Mouse (Mus musculus) brown adipose tissue, adult 24 weeks (tissue): ENCODE data around the gene Gm3476. TPM values are rescaled to one million over a fixed set of nuclear protein-coding genes. Genes with fewer than 3 reads are reported as not detected.
A peak's percentile ranks its signal among the peaks of the same experiment; 100 is the strongest.
"Not testable (repeated sequence)": the region's sequence is repeated elsewhere in the genome, so short reads cannot be mapped to it uniquely, and the experiment has no call there.

ENCODE experiments used
- H3K27ac ChIP-seq: fragments of 200-500 bp; replicated peaks from 2 replicates; pipeline ENCODE4 v1.5.1; 2012; ENCODE audit warnings: low read depth, mild to moderate bottlenecking, low read length
- H3K4me1 ChIP-seq: fragments of 200-500 bp; 2 replicates; pipeline ENCODE4 v1.6.1; 2012; ENCODE audit warnings: low read length, mixed read lengths; ENCODE audit not compliant: control insufficient read depth, insufficient read depth, insufficient read length
- H3K4me3 ChIP-seq: fragments of 200-500 bp; 2 replicates; pipeline ENCODE4 v1.5.1; 2012; ENCODE audit warnings: low read depth, mild to moderate bottlenecking, low read length, moderate library complexity; ENCODE audit not compliant: insufficient read depth
- polyA plus RNA-seq: library from polyadenylated mRNA; stranded (reverse); fragments of >200 nt; gene quantifications from 2 replicates; pipeline ENCODE4 v1.2.4, GENCODE M21; 2012; ENCODE audit not compliant: missing spikeins, insufficient read depth, insufficient read length

Gene Gm3476
- polyA plus RNA-seq, result not detected in 2 replicates

GRCm38 (mm10) chr14:6125707-6126106, at the start of gene Gm3476:
Gene Gm3476 (minus strand): TSS chr14:6125807.
- H3K4me3 ChIP-seq, H3K27ac ChIP-seq, H3K4me1 ChIP-seq: not testable (repeated sequence)

DNA sequence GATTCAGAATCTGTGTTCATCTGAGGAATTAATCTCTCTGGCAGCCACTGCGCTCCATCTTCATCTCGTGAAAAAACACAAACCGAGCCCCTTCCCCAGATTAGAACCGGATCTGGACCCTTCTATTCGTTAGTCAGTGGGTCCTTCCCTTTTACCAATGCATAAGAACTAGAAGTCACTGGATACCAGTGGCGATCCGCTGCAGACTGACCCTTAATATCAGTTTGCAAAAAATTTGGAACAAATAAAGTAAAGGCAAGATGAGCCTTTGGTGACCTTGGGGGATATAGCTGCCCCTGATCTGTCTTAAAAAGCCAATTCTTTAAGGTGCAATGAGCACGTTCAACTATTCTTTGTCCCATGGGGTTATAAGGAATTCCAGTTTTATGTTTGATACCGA, 37.9 kb upstream of the Gm3476 start:
- H3K4me3 ChIP-seq, H3K4me1 ChIP-seq, H3K27ac ChIP-seq: not testable (repeated sequence)

- not testable (repeated sequence) for H3K4me3 ChIP-seq, H3K4me1 ChIP-seq, H3K27ac ChIP-seq
Measured at GRCm38 (mm10) chr14:6161085-6161484, 35.5 kb upstream of the Gm3476 start.

DNA sequence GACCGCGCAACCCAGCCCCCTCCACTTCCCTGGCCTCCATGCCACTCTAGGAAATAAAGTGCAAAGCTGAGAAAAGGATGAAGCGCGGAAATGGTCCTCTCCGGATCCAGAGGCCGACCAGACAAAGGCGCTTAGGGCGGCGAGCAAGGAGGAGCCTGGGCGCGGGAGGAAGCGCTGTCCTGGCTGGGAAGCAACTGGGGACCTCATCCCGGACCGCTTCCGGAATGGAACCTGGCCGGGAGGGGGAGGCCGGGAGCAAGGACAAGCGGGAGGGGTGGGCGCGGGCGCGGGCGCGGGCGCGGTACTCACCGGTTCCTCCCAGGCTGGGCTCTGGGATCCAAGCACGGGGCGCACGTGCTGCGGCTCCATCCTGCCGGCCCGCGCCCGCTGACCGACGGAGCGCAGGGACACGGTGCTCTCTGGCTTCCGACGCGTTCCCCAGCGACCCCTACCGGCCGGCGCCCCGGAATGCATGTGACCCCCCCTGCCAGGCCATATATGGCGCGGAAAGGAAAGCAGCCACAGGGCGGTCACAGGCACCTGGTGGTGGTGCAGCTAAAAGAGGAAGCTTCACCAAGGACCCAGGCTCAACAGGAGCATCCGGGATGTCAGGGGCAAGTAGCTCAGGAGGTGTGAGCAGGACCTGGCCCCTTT, 17.2 kb downstream of the Gm3476 start, which contains the start of gene Gm3468:
Gene Gm3468, minus strand, starts transcription at position 394 of the 654 bp plus-strand sequence.
- H3K4me1 ChIP-seq, result not testable (repeated sequence)
- Histone ChIP-seq H3K4me3 (peak within 1 kb of the TSS; percentile 41), H3K27ac (peak within 1 kb of the TSS; percentile 56)

DNA sequence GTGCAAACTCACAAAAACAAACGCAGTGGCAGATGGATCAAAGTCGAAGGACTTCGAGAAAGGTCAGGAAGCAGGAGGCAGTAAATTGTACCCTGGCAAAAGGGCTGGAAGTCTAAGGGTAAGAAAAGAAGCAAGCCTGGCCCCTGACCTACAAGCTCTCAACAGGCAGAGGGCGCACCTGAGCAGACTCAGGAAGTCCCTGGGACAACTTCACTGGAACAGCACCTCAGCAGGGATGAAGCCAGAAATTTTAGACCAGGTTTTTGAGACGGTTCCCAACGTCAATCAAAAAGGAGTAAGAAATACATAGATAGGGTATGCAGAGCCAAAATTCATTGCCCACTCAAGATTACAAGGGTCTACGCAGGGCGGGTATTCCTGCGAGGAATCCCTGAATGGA, 18.1 kb downstream of the Gm3476 start:
- peak overlapping the region; percentile 41; the same call in 1 of the 2 replicates for H3K4me3 ChIP-seq
- not testable (repeated sequence) for H3K4me1 ChIP-seq

GRCm38 (mm10) chr14:6093842-6094241, 31.8 kb downstream of the Gm3476 start, which contains the start of gene Gm8206:
Gene Gm8206 (minus strand): TSS chr14:6093942.
- not testable (repeated sequence) for H3K4me3 ChIP-seq, H3K4me1 ChIP-seq, H3K27ac ChIP-seq

More for the DNA sequence above, 18.1 kb downstream of the Gm3476 start:
- H3K27ac ChIP-seq, result peak overlapping the region; percentile 56

DNA sequence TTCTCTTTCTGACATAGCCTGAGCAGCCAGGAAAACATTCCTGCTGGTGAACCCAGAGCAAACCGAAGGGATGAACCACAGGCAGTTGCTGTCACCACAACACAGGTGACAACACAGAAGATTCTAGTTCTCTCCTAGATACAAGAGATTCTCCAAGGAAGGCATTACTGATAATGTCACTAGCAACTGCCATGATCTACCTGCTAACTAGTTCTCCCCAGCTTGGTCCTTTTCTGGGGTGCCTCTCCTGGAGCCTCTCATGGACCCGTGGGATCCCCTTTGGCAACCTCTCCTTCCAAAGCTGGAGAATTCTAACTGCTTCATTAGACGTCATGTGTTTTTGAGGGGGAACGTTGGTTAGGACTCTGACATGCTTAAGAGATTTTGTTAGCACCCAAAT, 67.4 kb downstream of the Gm3476 start, which contains the start of gene Gm6337:
Gene Gm6337, minus strand, starts transcription at position 101 of the 400 bp plus-strand sequence.
- not testable (repeated sequence) for H3K4me3 ChIP-seq, H3K27ac ChIP-seq, H3K4me1 ChIP-seq

Other genes with a start within 250 kb of the Gm3476 start
- gene Gm8237, start 245.4 kb downstream of the Gm3476 start, polyA plus RNA-seq, result not detected in 2 replicates
- gene Gm3248, start 164.1 kb downstream of the Gm3476 start, polyA plus RNA-seq, result not detected in 2 replicates
- gene Gm3453, start 146.7 kb downstream of the Gm3476 start, polyA plus RNA-seq, result not detected in 2 replicates
- not detected in 2 replicates for gene Gm6337, start 67.5 kb downstream of the Gm3476 start, polyA plus RNA-seq
- not detected in 2 replicates for gene Gm8206, start 31.9 kb downstream of the Gm3476 start, polyA plus RNA-seq
- gene Gm3468, start 17.1 kb downstream of the Gm3476 start, polyA plus RNA-seq, result not detected in 2 replicates
- gene Gm21560, start 93.5 kb upstream of the Gm3476 start, polyA plus RNA-seq, result not detected in 2 replicates
- gene Gm3411, start 161.4 kb upstream of the Gm3476 start, polyA plus RNA-seq, result not detected in 2 replicates
- not detected in 2 replicates for gene Gm21103, start 179.0 kb upstream of the Gm3476 start, polyA plus RNA-seq
- not detected in 2 replicates for gene Gm3618, start 217.9 kb upstream of the Gm3476 start, polyA plus RNA-seq